Mouse (Mus musculus) midbrain, postnatal 0 days (tissue): ENCODE results near the gene Msto1. TPM values are rescaled to one million over a fixed set of nuclear protein-coding genes. Genes with fewer than 3 reads are reported as not detected.
A peak's percentile ranks its signal among the peaks of the same experiment; 100 is the strongest.

Experiments used
- ATAC-seq: fragments of 200-750 bp; cut with Nextera tagmentation; 2 replicates; pipeline ENCODE4 v1.8.0; 2017; ENCODE audit warnings: moderate number of reproducible peaks, mild to moderate bottlenecking, moderate TSS enrichment, moderate library complexity; ENCODE audit not compliant: low FRiP score
- DNase-seq: peaks from one replicate; pipeline ENCODE4 v3.0.0-alpha.2; 2015; ENCODE audit warnings: low spot score
- H3K27ac ChIP-seq: fragments of 300-500 bp; sonication (generic); 2 replicates; pipeline ENCODE4 v1.5.1; 2014; ENCODE audit warnings: low read depth, mild to moderate bottlenecking, low read length, mixed read lengths
- H3K27me3 ChIP-seq: fragments of 300-500 bp; sonication (generic); 2 replicates; pipeline ENCODE4 v1.6.1; 2014; ENCODE audit warnings: low read length, control low read depth, mixed read lengths; ENCODE audit not compliant: insufficient read depth
- H3K36me3 ChIP-seq: fragments of 300-500 bp; sonication (generic); 2 replicates; pipeline ENCODE4 v1.6.1; 2014; ENCODE audit warnings: low read length, control low read depth, mixed read lengths; ENCODE audit not compliant: insufficient read depth
- H3K4me1 ChIP-seq: fragments of 300-500 bp; sonication (generic); 2 replicates; pipeline ENCODE4 v1.6.1; 2014; ENCODE audit warnings: mild to moderate bottlenecking, control low read depth, antibody characterized with exemption, low read length, mixed read lengths; ENCODE audit not compliant: insufficient read depth
- H3K4me2 ChIP-seq: fragments of 300-500 bp; sonication (generic); 2 replicates; pipeline ENCODE4 v1.6.1; 2014; ENCODE audit warnings: low read depth, mild to moderate bottlenecking, low read length, mixed read lengths; ENCODE audit not compliant: poor library complexity, severe bottlenecking
- H3K4me3 ChIP-seq: fragments of 300-500 bp; sonication (generic); 2 replicates; pipeline ENCODE4 v1.5.1; 2014; ENCODE audit warnings: low read depth, mild to moderate bottlenecking, low read length, moderate library complexity
- H3K9ac ChIP-seq: fragments of 300-500 bp; sonication (generic); replicated peaks from 2 replicates; pipeline ENCODE4 v1.6.1; 2014; ENCODE audit warnings: mild to moderate bottlenecking, low read length, moderate library complexity, mixed read lengths; ENCODE audit not compliant: poor library complexity, severe bottlenecking
- H3K9me3 ChIP-seq: fragments of 300-500 bp; sonication (generic); 2 replicates; pipeline ENCODE4 v1.6.1; 2016; ENCODE audit warnings: low read length, control low read depth
- CTCF ChIP-seq: IDR thresholded peaks from 2 replicates; pipeline ENCODE4 v1.5.1; 2016; ENCODE audit warnings: antibody characterized with exemption, mild to moderate bottlenecking
- WGBS: fragments of 180-500 bp; shearing (Covaris S2); extraction: QIAGEN DNeasy Blood & Tissue Kit; methylation state at CpG from one replicate; pipeline ENCODE4 v1.1.7; 2014; 5-methylcytosine and 5-hydroxymethylcytosine counted together
- polyA plus RNA-seq: library from polyadenylated mRNA; unstranded; fragments of >200 nt; fragmentation: Nextera tagmentation; extraction: Ambion mirVana; gene quantifications from 2 replicates; pipeline ENCODE4 v1.2.1, GENCODE M21; 2015
- total RNA-seq: library from RNA; depleted of rRNA; stranded (reverse); fragments of >200 nt; gene quantifications from 2 replicates; pipeline ENCODE4 v1.2.3, GENCODE M21; 2014

Gene Msto1
- total and polyA plus RNA-seq, 2 experiments from 2014 or later, result 46.3 to 52.1 TPM

DNA sequence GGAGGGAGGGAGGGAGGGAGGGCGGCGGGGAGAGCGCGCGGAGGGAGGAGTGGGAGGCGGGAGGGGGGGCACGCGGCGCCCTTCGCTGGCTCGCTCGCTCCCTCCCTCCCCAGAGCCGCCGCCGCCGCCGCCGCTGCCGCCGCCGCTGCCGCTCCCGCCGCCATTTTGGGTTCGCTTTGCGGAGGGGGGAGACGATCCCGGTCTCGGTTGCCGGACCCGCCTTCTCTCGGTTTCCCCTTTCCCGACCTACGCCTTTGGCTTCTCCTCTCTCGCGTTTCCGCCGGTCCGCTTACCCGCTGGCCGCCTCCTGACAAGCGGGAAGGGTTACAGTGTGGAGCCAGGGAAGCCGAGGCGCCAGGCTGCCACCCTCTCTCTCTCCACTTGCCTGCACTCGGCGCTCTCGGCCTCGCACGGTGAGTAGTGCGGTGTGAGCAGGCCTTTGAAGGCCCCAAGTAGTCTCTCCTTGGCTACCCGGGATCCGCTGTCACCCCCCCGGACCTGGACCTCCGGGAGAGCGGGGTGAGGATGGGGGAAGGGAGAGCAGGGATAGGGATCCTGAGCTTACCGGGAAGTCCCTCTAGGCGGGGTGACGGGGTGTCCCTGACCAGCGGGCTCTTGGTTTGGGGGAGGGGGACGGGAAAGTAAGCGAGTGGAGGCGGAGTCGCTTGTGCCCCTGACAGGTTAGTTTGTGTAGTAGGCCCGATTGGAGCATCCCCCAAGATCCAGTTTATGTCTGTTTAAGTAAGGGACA is 37.0 kb upstream of the Msto1 start, which contains the start of the genes Ash1l and Dap3:
Gene Ash1l (plus strand): TSS at position 47 of the 751 bp plus-strand sequence.
Gene Dap3 (minus strand): TSS at position 606 of the 751 bp plus-strand sequence.
- Histone ChIP-seq H3K4me1 (no peaks in the 10 kb centered on the region), H3K4me2 (peak within 1 kb of the TSS; percentile 69), H3K27me3 (no peaks in the 10 kb centered on the region), H3K36me3 (no peaks in the 10 kb centered on the region), H3K9ac (peak within 1 kb of the TSS; percentile 70), H3K27ac (peak within 1 kb of the TSS; percentile 97), H3K4me3 (peak within 1 kb of the TSS; percentile 71), H3K9me3 (no peaks in the 10 kb centered on the region)
- peak; percentile 87 for ATAC-seq
- DNase-seq, result peak; percentile 80
- under 1% methylated on average over 36 of the region's 64 CpGs for WGBS
- TF ChIP-seq CTCF, result peak; percentile 58

DNA sequence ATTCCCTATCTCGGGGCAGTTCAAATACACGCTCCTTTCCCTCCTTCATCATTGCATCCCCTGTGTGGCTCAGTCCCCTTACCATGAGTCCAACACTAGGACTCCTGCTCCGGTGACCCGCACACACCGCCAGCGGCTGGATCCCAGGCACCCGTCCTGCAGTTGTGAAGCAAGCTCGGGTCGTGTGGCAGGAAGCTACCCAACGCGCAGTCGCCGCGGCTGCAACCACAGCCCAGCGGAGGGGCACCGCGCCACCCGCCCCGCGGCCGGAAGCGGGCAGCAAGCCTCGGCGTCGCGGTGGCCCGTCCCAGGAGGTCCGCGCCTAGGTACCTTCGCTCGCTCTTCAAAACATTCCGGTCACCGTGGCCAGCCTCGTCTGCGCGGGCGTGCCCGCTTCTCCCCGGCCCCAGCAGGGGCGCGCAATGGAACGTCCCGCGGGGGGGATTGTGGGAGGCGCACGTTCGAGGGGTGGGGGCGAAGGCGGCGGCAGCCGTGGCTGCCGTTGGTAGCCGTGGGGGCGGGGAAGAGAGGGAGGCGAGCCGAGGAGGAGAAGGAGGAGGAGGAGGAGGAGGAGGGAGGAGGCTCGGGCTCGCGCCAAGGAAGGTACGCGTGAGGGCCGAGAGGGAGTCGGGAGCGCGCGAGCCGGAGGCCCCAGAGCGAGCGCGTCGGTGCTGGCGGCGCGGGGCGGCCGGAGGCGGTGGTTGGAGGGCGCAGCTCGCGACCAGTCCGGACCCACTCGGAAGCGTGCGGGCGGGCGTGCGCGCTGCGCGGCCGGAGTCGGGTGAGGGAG is 36.2 kb upstream of the Msto1 start:
- Histone ChIP-seq H3K27me3 (no peaks in the 10 kb centered on the region), H3K4me3 (peak overlapping the region; percentile 71), H3K9ac (peak overlapping the region; percentile 70), H3K4me2 (peak overlapping the region; percentile 69), H3K9me3 (no peaks in the 10 kb centered on the region), H3K4me1 (no peaks in the 10 kb centered on the region), H3K27ac (peak overlapping the region; percentile 97), H3K36me3 (no peaks in the 10 kb centered on the region)
- DNase-seq, result peak; percentile 94
- peak; percentile 93 for ATAC-seq
- under 1% methylated on average over 62 of the region's 92 CpGs for WGBS
- TF ChIP-seq CTCF, result peak; percentile 32

DNA sequence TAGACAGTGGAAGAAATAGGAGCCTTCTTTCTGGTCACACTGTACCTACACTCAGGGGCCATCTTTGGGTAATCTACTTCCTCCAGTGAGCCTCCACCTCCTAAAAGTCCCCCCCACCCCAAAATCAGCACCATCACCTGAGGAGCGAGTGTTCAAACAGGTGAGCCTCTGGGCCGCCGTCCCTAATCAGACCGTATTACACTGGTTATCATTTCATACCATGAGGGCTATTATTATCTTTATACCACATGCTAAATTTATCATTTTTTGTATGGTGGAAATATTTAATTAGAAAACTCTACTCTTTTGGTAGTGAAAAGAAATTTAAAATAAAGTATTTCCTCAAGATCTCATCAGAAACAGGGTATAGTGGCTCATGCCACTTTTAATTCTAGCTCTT is 30.3 kb upstream of the Msto1 start:
- Histone ChIP-seq H3K9me3 (no peaks in the 10 kb centered on the region), H3K4me1 (no peaks in the 10 kb centered on the region), H3K36me3 (peaks cover 15% of the 10 kb centered on the region), H3K4me2 (no peak overlapping the region), H3K4me3 (no peak overlapping the region), H3K27ac (no peak overlapping the region), H3K9ac (no peak overlapping the region), H3K27me3 (no peaks in the 10 kb centered on the region)
- 95% methylated on average over 4 of the region's 4 CpGs for WGBS
- TF ChIP-seq CTCF, result no peak
- DNase-seq (no peak), ATAC-seq (no peak)

DNA sequence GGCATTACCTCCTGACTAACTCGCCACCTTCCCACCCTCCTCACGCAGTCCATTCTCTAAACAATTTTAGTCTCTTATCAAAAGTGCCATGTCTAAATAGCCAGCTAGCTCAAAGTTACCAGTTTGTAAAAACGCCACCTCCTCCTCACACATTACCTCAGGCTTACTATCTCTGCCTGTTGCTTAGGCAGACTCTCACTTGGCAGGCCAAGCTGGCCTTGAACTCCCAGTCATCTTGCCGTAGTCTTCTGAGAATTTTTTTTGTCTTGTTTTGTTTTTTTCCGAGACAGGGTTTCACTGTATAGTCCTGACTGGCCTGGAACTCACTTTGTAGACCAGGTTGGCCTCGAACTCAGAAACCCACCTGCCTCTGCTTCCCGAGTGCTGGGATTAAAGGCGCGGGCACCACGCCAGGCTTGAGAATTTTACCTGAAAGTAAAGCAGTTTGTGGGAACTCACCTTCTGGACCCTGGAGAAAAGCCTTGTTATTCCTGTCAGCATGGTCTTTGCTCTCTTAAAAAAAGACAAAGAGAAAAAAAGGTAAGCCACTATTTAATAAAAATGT is 28.6 kb upstream of the Msto1 start:
- Histone ChIP-seq H3K9ac (no peak overlapping the region), H3K4me2 (no peak overlapping the region), H3K27me3 (no peaks in the 10 kb centered on the region), H3K27ac (no peak overlapping the region), H3K9me3 (no peaks in the 10 kb centered on the region), H3K4me3 (no peak overlapping the region), H3K36me3 (peaks cover 15% of the 10 kb centered on the region), H3K4me1 (no peaks in the 10 kb centered on the region)
- DNase-seq, result no peak
- no peak for TF ChIP-seq CTCF
- 91% methylated on average over 10 of the region's 10 CpGs for WGBS
- ATAC-seq, result no peak

DNA sequence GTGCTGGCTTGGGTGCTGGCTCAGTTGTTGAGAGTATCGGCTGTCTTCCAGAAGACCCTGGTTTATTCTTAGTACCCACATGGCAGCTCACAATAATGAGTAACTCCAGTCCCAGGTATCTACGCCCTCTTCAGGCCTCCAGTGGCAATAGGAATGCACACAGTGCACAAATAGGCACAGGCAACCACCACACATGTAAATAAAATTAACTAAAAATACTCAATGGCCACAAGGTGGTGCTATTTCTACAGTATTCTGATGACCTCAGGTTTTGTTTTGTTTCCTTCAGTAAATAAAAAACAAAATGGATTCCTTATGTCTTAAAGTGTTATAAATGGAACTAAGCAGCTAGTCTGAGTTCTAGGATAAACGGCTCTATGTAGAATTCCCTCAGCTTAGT is 25.9 kb upstream of the Msto1 start:
- Histone ChIP-seq H3K36me3 (peaks cover 15% of the 10 kb centered on the region), H3K9ac (no peak overlapping the region), H3K9me3 (no peaks in the 10 kb centered on the region), H3K4me1 (no peaks in the 10 kb centered on the region), H3K27ac (no peak overlapping the region), H3K4me2 (no peak overlapping the region), H3K27me3 (no peaks in the 10 kb centered on the region), H3K4me3 (no peak overlapping the region)
- peak; percentile 79 for TF ChIP-seq CTCF
- DNase-seq (peak; percentile 95), ATAC-seq (peak; percentile 65; the same call in 1 of the 2 replicates)
- WGBS, result 67% methylated on average over 3 of the region's 3 CpGs
